Mouse (Mus musculus): Measurements from ENCODE around the gene Cdkl4. TPM values are rescaled to one million over a fixed set of nuclear protein-coding genes. Genes with fewer than 3 reads are reported as not detected.

Gene Cdkl4
- polyA plus RNA-seq, 1 experiment from 2014 or later: 0.45 TPM

- 77% methylated on average over 3 of the region's 3 CpGs for WGBS
- no peak overlapping the region for H3K9ac ChIP-seq
- ATAC-seq: no peak
Measured at GRCm38 (mm10) chr17:80523231-80523630, 54.4 kb downstream of the Cdkl4 start.

GRCm38 (mm10) chr17:80522229-80522556 is 55.4 kb downstream of the Cdkl4 start:
- Histone ChIP-seq H3K9ac (no peak overlapping the region), H3K27ac (no peak overlapping the region), H3K9me3 (no peaks in the 10 kb centered on the region), H3K4me2 (replicated peaks) (no peak overlapping the region), H3K4me1 (replicated peaks) (no peaks in the 10 kb centered on the region), H3K4me3 (replicated peaks) (no peak overlapping the region), H3K36me3 (no peaks in the 10 kb centered on the region), H3K27me3 (replicated peaks) (no peaks in the 10 kb centered on the region)
- 75% methylated on average over 7 of the region's 7 CpGs for WGBS
- no peak for ATAC-seq

More at GRCm38 (mm10) chr17:80523231-80523630, 54.4 kb downstream of the Cdkl4 start:
- H3K4me3 ChIP-seq (replicated peaks): no peak overlapping the region
- H3K36me3 ChIP-seq: no peaks in the 10 kb centered on the region
- no peaks in the 10 kb centered on the region for H3K27me3 ChIP-seq (replicated peaks)
- H3K9me3 ChIP-seq: no peaks in the 10 kb centered on the region
- H3K4me1 ChIP-seq (replicated peaks): no peaks in the 10 kb centered on the region
- no peak overlapping the region for H3K27ac ChIP-seq
- H3K4me2 ChIP-seq (replicated peaks): no peak overlapping the region

- Histone ChIP-seq H3K4me3 (replicated peaks) (no peak overlapping the region), H3K36me3 (no peaks in the 10 kb centered on the region), H3K9me3 (no peaks in the 10 kb centered on the region), H3K27ac (no peak overlapping the region), H3K27me3 (replicated peaks) (no peaks in the 10 kb centered on the region), H3K9ac (no peak overlapping the region), H3K4me2 (replicated peaks) (no peak overlapping the region), H3K4me1 (replicated peaks) (no peaks in the 10 kb centered on the region)
- no peak for ATAC-seq
- 70% methylated on average over 4 of the region's 4 CpGs for WGBS
Measured at GRCm38 (mm10) chr17:80521521-80522228, 55.9 kb downstream of the Cdkl4 start.

GRCm38 (mm10) chr17:80520537-80520936 is 57.1 kb downstream of the Cdkl4 start:
- H3K27ac ChIP-seq: no peak overlapping the region
- 76% methylated on average over 8 of the region's 8 CpGs for WGBS
- ATAC-seq: no peak
- H3K4me2 ChIP-seq (replicated peaks): no peak overlapping the region
- H3K36me3 ChIP-seq: no peaks in the 10 kb centered on the region
- H3K27me3 ChIP-seq (replicated peaks): no peaks in the 10 kb centered on the region
- H3K4me1 ChIP-seq (replicated peaks): no peaks in the 10 kb centered on the region
- H3K9ac ChIP-seq: no peak overlapping the region
- no peak overlapping the region for H3K4me3 ChIP-seq (replicated peaks)
- no peaks in the 10 kb centered on the region for H3K9me3 ChIP-seq

GRCm38 (mm10) chr17:80518811-80519210 is 58.8 kb downstream of the Cdkl4 start:
- no peaks in the 10 kb centered on the region for H3K36me3 ChIP-seq
- H3K4me3 ChIP-seq (replicated peaks): no peak overlapping the region
- no peaks in the 10 kb centered on the region for H3K4me1 ChIP-seq (replicated peaks)
- ATAC-seq: no peak
- no peaks in the 10 kb centered on the region for H3K9me3 ChIP-seq
- no peak overlapping the region for H3K4me2 ChIP-seq (replicated peaks)
- H3K27me3 ChIP-seq (replicated peaks): no peaks in the 10 kb centered on the region
- no peak overlapping the region for H3K9ac ChIP-seq
- H3K27ac ChIP-seq: no peak overlapping the region
- WGBS: 94% methylated on average over 12 of the region's 12 CpGs

GRCm38 (mm10) chr17:80517244-80517643 is 60.4 kb downstream of the Cdkl4 start:
- 66% methylated on average over 9 of the region's 9 CpGs for WGBS
- H3K27me3 ChIP-seq (replicated peaks): no peaks in the 10 kb centered on the region
- no peaks in the 10 kb centered on the region for H3K4me1 ChIP-seq (replicated peaks)
- ATAC-seq: no peak
- no peak overlapping the region for H3K4me2 ChIP-seq (replicated peaks)
- no peaks in the 10 kb centered on the region for H3K36me3 ChIP-seq
- no peaks in the 10 kb centered on the region for H3K9me3 ChIP-seq
- H3K27ac ChIP-seq: no peak overlapping the region
- no peak overlapping the region for H3K4me3 ChIP-seq (replicated peaks)
- no peak overlapping the region for H3K9ac ChIP-seq

GRCm38 (mm10) chr17:80515956-80516355 is 61.7 kb downstream of the Cdkl4 start:
- ATAC-seq: no peak
- no peak overlapping the region for H3K27ac ChIP-seq
- no peak overlapping the region for H3K4me2 ChIP-seq (replicated peaks)
- no peaks in the 10 kb centered on the region for H3K4me1 ChIP-seq (replicated peaks)
- no peaks in the 10 kb centered on the region for H3K36me3 ChIP-seq
- H3K9me3 ChIP-seq: no peaks in the 10 kb centered on the region
- no peak overlapping the region for H3K9ac ChIP-seq
- WGBS: 85% methylated on average over 9 of the region's 9 CpGs
- H3K27me3 ChIP-seq (replicated peaks): no peaks in the 10 kb centered on the region
- no peak overlapping the region for H3K4me3 ChIP-seq (replicated peaks)

GRCm38 (mm10) chr17:80515513-80515912 is 62.1 kb downstream of the Cdkl4 start:
- Histone ChIP-seq H3K4me2 (replicated peaks) (no peak overlapping the region), H3K4me1 (replicated peaks) (no peaks in the 10 kb centered on the region), H3K27ac (no peak overlapping the region), H3K36me3 (no peaks in the 10 kb centered on the region), H3K9ac (no peak overlapping the region), H3K4me3 (replicated peaks) (no peak overlapping the region), H3K9me3 (no peaks in the 10 kb centered on the region), H3K27me3 (replicated peaks) (no peaks in the 10 kb centered on the region)
- 89% methylated on average over 7 of the region's 7 CpGs for WGBS
- no peak for ATAC-seq

GRCm38 (mm10) chr17:80513766-80514165 is 63.8 kb downstream of the Cdkl4 start:
- no peak for ATAC-seq
- Histone ChIP-seq H3K36me3 (no peaks in the 10 kb centered on the region), H3K27me3 (replicated peaks) (no peaks in the 10 kb centered on the region), H3K4me1 (replicated peaks) (no peaks in the 10 kb centered on the region), H3K9ac (no peak overlapping the region), H3K27ac (no peak overlapping the region), H3K9me3 (no peaks in the 10 kb centered on the region), H3K4me3 (replicated peaks) (no peak overlapping the region), H3K4me2 (replicated peaks) (no peak overlapping the region)
- WGBS: 53% methylated on average over 8 of the region's 8 CpGs

- no peaks in the 10 kb centered on the region for H3K9me3 ChIP-seq
- no peaks in the 10 kb centered on the region for H3K27me3 ChIP-seq (replicated peaks)
- H3K4me2 ChIP-seq (replicated peaks): no peak overlapping the region
- 55% methylated on average over 3 of the region's 3 CpGs for WGBS
- no peaks in the 10 kb centered on the region for H3K4me1 ChIP-seq (replicated peaks)
- no peak overlapping the region for H3K4me3 ChIP-seq (replicated peaks)
- no peak overlapping the region for H3K9ac ChIP-seq
- no peak overlapping the region for H3K27ac ChIP-seq
- 0 out of 2 replicates have a peak, but pooled peaks have one; percentile 17 for ATAC-seq
- no peaks in the 10 kb centered on the region for H3K36me3 ChIP-seq
Measured at GRCm38 (mm10) chr17:80510459-80510855, 67.2 kb downstream of the Cdkl4 start.

- Histone ChIP-seq H3K4me2 (replicated peaks) (no peak overlapping the region), H3K9ac (no peak overlapping the region), H3K9me3 (no peaks in the 10 kb centered on the region), H3K4me1 (replicated peaks) (no peaks in the 10 kb centered on the region), H3K4me3 (replicated peaks) (no peak overlapping the region), H3K27ac (no peak overlapping the region), H3K36me3 (no peaks in the 10 kb centered on the region), H3K27me3 (replicated peaks) (no peaks in the 10 kb centered on the region)
- WGBS: 13% methylated on average over 4 of the region's 4 CpGs
- ATAC-seq: peak; percentile 76; the same call in 1 of the 2 replicates
Measured at GRCm38 (mm10) chr17:80509494-80510458, 67.8 kb downstream of the Cdkl4 start.

- H3K27me3 ChIP-seq (replicated peaks): no peaks in the 10 kb centered on the region
- 77% methylated on average over 6 of the region's 6 CpGs for WGBS
- H3K9me3 ChIP-seq: no peaks in the 10 kb centered on the region
- H3K4me2 ChIP-seq (replicated peaks): no peak overlapping the region
- H3K4me1 ChIP-seq (replicated peaks): no peaks in the 10 kb centered on the region
- H3K4me3 ChIP-seq (replicated peaks): no peak overlapping the region
- ATAC-seq: no peak
- no peak overlapping the region for H3K9ac ChIP-seq
- H3K36me3 ChIP-seq: no peaks in the 10 kb centered on the region
- H3K27ac ChIP-seq: no peak overlapping the region
Measured at GRCm38 (mm10) chr17:80505766-80506165, 71.8 kb downstream of the Cdkl4 start.

Data from intestine, embryonic 15.5 days (tissue).